Mouse (Mus musculus): ENCODE measurements around the gene Cela3b. TPM values are rescaled to one million over a fixed set of nuclear protein-coding genes. Genes with fewer than 3 reads are reported as not detected.
"Not testable (repeated sequence)": the region's sequence is repeated elsewhere in the genome, so short reads cannot be mapped to it uniquely, and the experiment has no call there.

Gene Cela3b
- total RNA-seq, 2 experiments from 2014 or later = not detected

GRCm38 (mm10) chr4:137436979-137437669, 6.8 kb upstream of the Cela3b start:
- intact Hi-C loops (cut with DNase I) = no loop called here
- peak in 1 of 2 experiments; percentile 53 for DNase-seq (ENCODE audit: low spot score in 2 of 2)

- DNase-seq (ENCODE audit: low spot score in 2 of 2); intact Hi-C loops (cut with DNase I): not testable (repeated sequence)
These were observed 2.6 kb upstream of the Cela3b start for GRCm38 (mm10) chr4:137432700-137433550.

GRCm38 (mm10) chr4:137417712-137418564, 12.4 kb downstream of the Cela3b start:
- DNase-seq (ENCODE audit: low spot score in 2 of 2) = no peak
- intact Hi-C loops (cut with DNase I) = no loop called here

GRCm38 (mm10) chr4:137414936-137415335, 15.4 kb downstream of the Cela3b start:
- intact Hi-C loops (cut with DNase I) = no loop called here
- no peak for DNase-seq (ENCODE audit: low spot score in 2 of 2)

GRCm38 (mm10) chr4:137412185-137412709, 18.1 kb downstream of the Cela3b start:
- intact Hi-C loops (cut with DNase I); DNase-seq (ENCODE audit: low spot score in 2 of 2): not testable (repeated sequence)

- no peak for DNase-seq (ENCODE audit: low spot score in 2 of 2)
- intact Hi-C loops (cut with DNase I) = no loop called here
These were observed 20.6 kb downstream of the Cela3b start, which contains the start of gene Cela3a for GRCm38 (mm10) chr4:137409691-137410090. Cela3a (minus strand) TSS chr4:137409791.

- intact Hi-C loops (cut with DNase I) = loop anchor here (2.0 kb wide), 1 partner anchor 15 kb away; no protein-coding TSS in a partner anchor
- no peak for DNase-seq (ENCODE audit: low spot score in 2 of 2)
These were observed 24.8 kb downstream of the Cela3b start for GRCm38 (mm10) chr4:137405571-137405970.

- DNase-seq (ENCODE audit: low spot score in 2 of 2) = no peak
- intact Hi-C loops (cut with DNase I) = loop anchor here (10.0 kb wide), 1 partner anchor 302 kb away; no protein-coding TSS in a partner anchor
These were observed 33.5 kb downstream of the Cela3b start for GRCm38 (mm10) chr4:137396641-137397525.

- DNase-seq (ENCODE audit: low spot score in 2 of 2) = no peak
- intact Hi-C loops (cut with DNase I) = loop anchor here (10.0 kb wide), 1 partner anchor 299 kb away; no protein-coding TSS in a partner anchor
These were observed 36.8 kb downstream of the Cela3b start for GRCm38 (mm10) chr4:137393378-137394135.

GRCm38 (mm10) chr4:137392874-137393273, 37.5 kb downstream of the Cela3b start:
- no peak for DNase-seq (ENCODE audit: low spot score in 2 of 2)
- intact Hi-C loops (cut with DNase I) = loop anchor here (10.0 kb wide), 1 partner anchor 298 kb away; no protein-coding TSS in a partner anchor

GRCm38 (mm10) chr4:137391287-137391686, 39.1 kb downstream of the Cela3b start:
- intact Hi-C loops (cut with DNase I) = loop anchor here (10.0 kb wide), 1 partner anchor 296 kb away; no protein-coding TSS in a partner anchor

GRCm38 (mm10) chr4:137390196-137390595, 40.1 kb downstream of the Cela3b start:
- intact Hi-C loops (cut with DNase I) = loop anchor here (10.0 kb wide), 1 partner anchor 295 kb away; no protein-coding TSS in a partner anchor

More at GRCm38 (mm10) chr4:137391287-137391686, 39.1 kb downstream of the Cela3b start:
- no peak for DNase-seq (ENCODE audit: low spot score in 2 of 2)

GRCm38 (mm10) chr4:137388983-137389382, 41.4 kb downstream of the Cela3b start:
- DNase-seq (ENCODE audit: low spot score in 2 of 2) = no peak
- intact Hi-C loops (cut with DNase I) = loop anchor here (5.0 kb wide), 2 partner anchors 42 to 72 kb away; no protein-coding TSS in a partner anchor

More at GRCm38 (mm10) chr4:137390196-137390595, 40.1 kb downstream of the Cela3b start:
- DNase-seq (ENCODE audit: low spot score in 2 of 2) = no peak

- intact Hi-C loops (cut with DNase I) = loop anchor here (5.0 kb wide), 2 partner anchors 41 to 71 kb away; no protein-coding TSS in a partner anchor
- peak; percentile 88 to 93 for DNase-seq (ENCODE audit: low spot score in 2 of 2)
These were observed 42.1 kb downstream of the Cela3b start for GRCm38 (mm10) chr4:137388059-137388794.

- intact Hi-C loops (cut with DNase I) = loop anchor here (5.0 kb wide), 2 partner anchors 40 to 70 kb away; no protein-coding TSS in a partner anchor
- no peak for DNase-seq (ENCODE audit: low spot score in 2 of 2)
These were observed 42.8 kb downstream of the Cela3b start for GRCm38 (mm10) chr4:137387482-137388058.

Data from left cerebral cortex, postnatal 25 days (tissue).